ENCODE assay signal across 15 mouse cellular contexts in genomic region chr11:88572461-88572860, GRCm38 (mm10).
DNase-seq lines count a peak whose midpoint lies in the region; ATAC-seq and TF ChIP-seq lines count a peak whose summit lies in the region.
"Had no signal": no experiment of that assay in that cellular context is flagged by ENCODE, and none has a peak within 500 bp of the region (broad histone marks: within the 10 kb centered on the region; RNA-seq: fewer than 3 reads in every experiment).

No protein-coding gene starts in this region.

- no peaks in the 10 kb centered on the region for H3K79me2 ChIP-seq in C2C12 (ENCODE audit: control insufficient read depth, insufficient read depth)

- no peak overlapping the region for H3K4me3 ChIP-seq in forebrain, embryonic 14.5 days (ENCODE audit: low read depth, low read length)
- H3K4me3 ChIP-seq in forebrain, embryonic 11.5 days (ENCODE audit: low read depth, low read length), result no peak overlapping the region
- H3K4me3 ChIP-seq in C2C12 (ENCODE audit: insufficient read depth, poor library complexity, severe bottlenecking), result no peak overlapping the region
- H3K4me3 ChIP-seq in midbrain, embryonic 14.5 days (replicated peaks; ENCODE audit: low read depth, low read length), result no peak overlapping the region
- H3K4me3 ChIP-seq: embryonic facial prominence, embryonic 15.5 days had no signal

- DNase-seq in forebrain, embryonic 14.5 days (ENCODE audit: low spot score), result peak; percentile 69
- no peak for DNase-seq in forebrain, embryonic 11.5 days (ENCODE audit: low spot score)
- DNase-seq in forelimb bud, embryonic 11.5 days (ENCODE audit: low read depth, low spot score), result peak; percentile 58
- peak; percentile 58 for DNase-seq in midbrain, embryonic 14.5 days
- no peak for DNase-seq in adrenal gland, postnatal 14 days
- no peak for DNase-seq in adrenal gland, adult 18-20 months (ENCODE audit: low spot score in 2 of 2)
- DNase-seq in layer of hippocampus, adult 9-11 months, result no peak
- DNase-seq: cerebellum, adult 18-20 months; heart, postnatal 14 days; kidney, adult 11 months; thymus, adult 2 months had no signal

- no peaks in the 10 kb centered on the region for H3K36me3 ChIP-seq in forebrain, embryonic 14.5 days (ENCODE audit: control insufficient read depth, insufficient read depth, low read length)
- no peaks in the 10 kb centered on the region for H3K36me3 ChIP-seq in forebrain, embryonic 11.5 days (ENCODE audit: control insufficient read depth, insufficient read depth, low read length)
- no peaks in the 10 kb centered on the region for H3K36me3 ChIP-seq in C2C12 (ENCODE audit: control insufficient read depth, insufficient read depth)
- no peaks in the 10 kb centered on the region for H3K36me3 ChIP-seq in midbrain, embryonic 14.5 days (ENCODE audit: control insufficient read depth, insufficient read depth, low read length)
- H3K36me3 ChIP-seq: embryonic facial prominence, embryonic 15.5 days had no signal

- H3K27me3 ChIP-seq in forebrain, embryonic 14.5 days (replicated peaks; ENCODE audit: control insufficient read depth, insufficient read depth, low read length), result no peaks in the 10 kb centered on the region
- H3K27me3 ChIP-seq in forebrain, embryonic 11.5 days (ENCODE audit: control insufficient read depth, insufficient read depth, low read length), result no peaks in the 10 kb centered on the region
- H3K27me3 ChIP-seq in C2C12 (ENCODE audit: control insufficient read depth, insufficient read depth, insufficient read length), result no peaks in the 10 kb centered on the region
- H3K27me3 ChIP-seq in midbrain, embryonic 14.5 days (ENCODE audit: control insufficient read depth, insufficient read depth, low read length), result no peaks in the 10 kb centered on the region
- H3K27me3 ChIP-seq: embryonic facial prominence, embryonic 15.5 days had no signal

- H3K4me1 ChIP-seq in forebrain, embryonic 14.5 days (ENCODE audit: control insufficient read depth, insufficient read depth, low read length), result peaks cover 66% of the 10 kb centered on the region
- peaks cover 24% of the 10 kb centered on the region for H3K4me1 ChIP-seq in forebrain, embryonic 11.5 days (replicated peaks; ENCODE audit: control insufficient read depth, insufficient read depth, low read length)
- H3K4me1 ChIP-seq in midbrain, embryonic 14.5 days (ENCODE audit: control insufficient read depth, insufficient read depth, low read length), result peaks cover 60% of the 10 kb centered on the region

- H3K4me2 ChIP-seq in forebrain, embryonic 14.5 days (ENCODE audit: low read length), result no peak overlapping the region
- no peak overlapping the region for H3K4me2 ChIP-seq in forebrain, embryonic 11.5 days (ENCODE audit: low read depth, low read length, severe bottlenecking)
- H3K4me2 ChIP-seq in midbrain, embryonic 14.5 days (ENCODE audit: low read length), result no peak overlapping the region
- H3K4me2 ChIP-seq: embryonic facial prominence, embryonic 15.5 days had no signal

- no peak for ATAC-seq in forebrain, embryonic 14.5 days
- no peak for ATAC-seq in forebrain, embryonic 11.5 days (replicated peaks; ENCODE audit: low FRiP score)
- ATAC-seq in midbrain, embryonic 14.5 days (ENCODE audit: low FRiP score, low TSS enrichment), result no peak

- H3K27ac ChIP-seq in forebrain, embryonic 14.5 days (ENCODE audit: low read depth, low read length), result no peak overlapping the region; the same call in 1 of the 2 replicates
- H3K27ac ChIP-seq in forebrain, embryonic 11.5 days (ENCODE audit: low read depth, low read length), result no peak overlapping the region
- 0 out of 2 replicates have a peak overlapping the region, but pooled peaks have one; percentile 42 for H3K27ac ChIP-seq in midbrain, embryonic 14.5 days (replicated peaks; ENCODE audit: low read depth, low read length)
- H3K27ac ChIP-seq: embryonic facial prominence, embryonic 15.5 days; macrophage had no signal

- H3K9me3 ChIP-seq in forebrain, embryonic 14.5 days (replicated peaks; ENCODE audit: control insufficient read depth, low read length), result no peaks in the 10 kb centered on the region
- no peaks in the 10 kb centered on the region for H3K9me3 ChIP-seq in forebrain, embryonic 11.5 days (ENCODE audit: control insufficient read depth, low read length)
- no peaks in the 10 kb centered on the region for H3K9me3 ChIP-seq in midbrain, embryonic 14.5 days (ENCODE audit: control insufficient read depth, low read length)
- H3K9me3 ChIP-seq: embryonic facial prominence, embryonic 15.5 days; G1E had no signal

- H3K79me3 ChIP-seq in C2C12 (ENCODE audit: low read depth), result no peaks in the 10 kb centered on the region

- whole genome bisulfite sequencing in forebrain, embryonic 14.5 days, result 75% methylated on average over 11 of the region's 11 CpGs
- 91% methylated on average over 11 of the region's 11 CpGs for WGBS in forebrain, embryonic 11.5 days
- 71% methylated on average over 11 of the region's 11 CpGs for WGBS in midbrain, embryonic 14.5 days

- H3K9ac ChIP-seq in forebrain, embryonic 14.5 days (ENCODE audit: low read length), result no peak overlapping the region
- no peak overlapping the region for H3K9ac ChIP-seq in forebrain, embryonic 11.5 days (ENCODE audit: low read length)
- no peak overlapping the region for H3K9ac ChIP-seq in midbrain, embryonic 14.5 days (replicated peaks; ENCODE audit: low read length)
- H3K9ac ChIP-seq: embryonic facial prominence, embryonic 15.5 days had no signal

- H3ac ChIP-seq in C2C12 (ENCODE audit: control insufficient read depth, insufficient read length, low read depth), result no peak overlapping the region

- no peak for TF ChIP-seq CTCF in C2C12 (IDR thresholded peaks at IDR 0.05; ENCODE audit: control insufficient read depth, insufficient read depth, insufficient read length)

TF ChIP-seq in C2C12, 6 proteins besides CTCF, POLR2A, EP300 and RAD21:
- peak; percentile 36 for TF ChIP-seq MYOD1 (IDR thresholded peaks at IDR 0.05; ENCODE audit: control insufficient read depth, insufficient read length, low read depth)
- no peak for TF ChIP-seq CEBPB (IDR thresholded peaks at IDR 0.05; ENCODE audit: low read depth)

Comparison
In these comparisons a context has a peak if more than half of its experiments do, and no peak if none do; other contexts are left out.
1. DNase-seq: peak in forebrain, embryonic 14.5 days (single experiment), forelimb bud, embryonic 11.5 days (single experiment) and midbrain, embryonic 14.5 days (single experiment); none in forebrain, embryonic 11.5 days (single experiment), adrenal gland, postnatal 14 days (single experiment), adrenal gland, adult 18-20 months (0 of 2) and layer of hippocampus, adult 9-11 months (single experiment).